Comparison of ENCODE assay signal across 26 mouse cellular contexts in the genomic region with DNA sequence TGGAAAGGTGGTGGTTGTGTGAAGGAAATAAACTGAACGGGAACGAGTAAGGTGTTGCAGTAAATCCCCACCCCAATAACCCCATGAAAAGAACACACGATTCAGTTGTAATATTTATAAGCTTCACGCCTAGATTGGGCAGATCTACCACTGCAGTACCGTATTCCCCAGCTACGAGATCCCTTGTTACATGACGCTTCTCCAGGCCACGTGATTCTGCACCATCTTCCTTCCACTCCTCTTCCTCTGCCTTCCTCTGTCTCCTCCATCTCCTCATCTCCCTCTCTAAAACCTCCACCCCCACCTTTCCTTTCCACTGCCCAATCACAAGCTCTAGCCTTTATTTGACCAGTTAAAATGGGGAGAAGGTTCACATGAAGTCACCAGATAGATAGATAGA. TPM values are rescaled to one million over a fixed set of nuclear protein-coding genes. Genes with fewer than 3 reads are reported as not detected.
A peak's percentile ranks its signal among the peaks of the same experiment; 100 is the strongest.
DNase-seq lines count a peak whose midpoint lies in the region; ATAC-seq and TF ChIP-seq lines count a peak whose summit lies in the region.
"Had no signal": no experiment of that assay in that cellular context is flagged by ENCODE, and none has a peak within 500 bp of the region (broad histone marks: within the 10 kb centered on the region; RNA-seq: fewer than 3 reads in every experiment).

No protein-coding gene starts in this region.

- peak overlapping the region; percentile 80 for H3K27ac ChIP-seq in liver, embryonic 11.5 days (ENCODE audit: low read depth, low read length)
- H3K27ac ChIP-seq in liver, embryonic 12.5 days, result peak overlapping the region; percentile 72
- peak overlapping the region; percentile 82 for H3K27ac ChIP-seq in liver, embryonic 15.5 days (replicated peaks)
- H3K27ac ChIP-seq in layer of hippocampus, adult 2 months, result no peak overlapping the region
- H3K27ac ChIP-seq: forebrain, embryonic 12.5 days; forebrain, embryonic 15.5 days; heart, embryonic 10.5 days; heart, embryonic 13.5 days; hindbrain, embryonic 14.5 days; hindbrain, postnatal 0 days had no signal

- no peaks in the 10 kb centered on the region for H3K27me3 ChIP-seq in liver, embryonic 11.5 days (replicated peaks; ENCODE audit: control insufficient read depth, insufficient read depth, low read length)
- no peaks in the 10 kb centered on the region for H3K27me3 ChIP-seq in liver, embryonic 12.5 days (replicated peaks)
- no peaks in the 10 kb centered on the region for H3K27me3 ChIP-seq in liver, embryonic 15.5 days
- H3K27me3 ChIP-seq: CH12.LX; forebrain, embryonic 12.5 days; forebrain, embryonic 15.5 days; heart, embryonic 13.5 days had no signal

- 0 out of 2 replicates have a peak overlapping the region, but pooled peaks have one; percentile 34 for H3K9ac ChIP-seq in liver, embryonic 11.5 days (ENCODE audit: low read depth, low read length)
- peak overlapping the region; percentile 35; the same call in 1 of the 2 replicates for H3K9ac ChIP-seq in liver, embryonic 12.5 days
- H3K9ac ChIP-seq in liver, embryonic 15.5 days, result no peak overlapping the region; the same call in 1 of the 2 replicates
- H3K9ac ChIP-seq: forebrain, embryonic 12.5 days; forebrain, embryonic 15.5 days; heart, embryonic 13.5 days; hindbrain, embryonic 14.5 days had no signal

- H3K9me3 ChIP-seq in liver, embryonic 11.5 days (ENCODE audit: control insufficient read depth, low read length), result no peaks in the 10 kb centered on the region
- H3K9me3 ChIP-seq in liver, embryonic 12.5 days (replicated peaks), result no peaks in the 10 kb centered on the region
- H3K9me3 ChIP-seq in liver, embryonic 15.5 days (replicated peaks), result no peaks in the 10 kb centered on the region
- H3K9me3 ChIP-seq: forebrain, embryonic 12.5 days; forebrain, embryonic 15.5 days; G1E; heart, embryonic 10.5 days; heart, embryonic 13.5 days had no signal

- no peak for ATAC-seq in liver, embryonic 11.5 days (replicated peaks; ENCODE audit: low FRiP score)
- peak; percentile 6; the same call in 1 of the 2 replicates for ATAC-seq in liver, embryonic 12.5 days
- ATAC-seq in liver, embryonic 15.5 days (ENCODE audit: insufficient read depth), result no peak
- ATAC-seq: forebrain, embryonic 15.5 days; hindbrain, postnatal 0 days had no signal

- no peak overlapping the region for H3K4me3 ChIP-seq in liver, embryonic 11.5 days (ENCODE audit: low read depth, low read length)
- no peak overlapping the region for H3K4me3 ChIP-seq in liver, embryonic 12.5 days
- H3K4me3 ChIP-seq in liver, embryonic 15.5 days (replicated peaks), result no peak overlapping the region
- no peak overlapping the region for H3K4me3 ChIP-seq in layer of hippocampus, adult 2 months
- H3K4me3 ChIP-seq: forebrain, embryonic 12.5 days; forebrain, embryonic 15.5 days; heart, embryonic 10.5 days; heart, embryonic 13.5 days had no signal

- H3K36me3 ChIP-seq in liver, embryonic 11.5 days (ENCODE audit: control insufficient read depth, insufficient read depth, low read length), result no peaks in the 10 kb centered on the region
- no peaks in the 10 kb centered on the region for H3K36me3 ChIP-seq in liver, embryonic 12.5 days
- H3K36me3 ChIP-seq in liver, embryonic 15.5 days (replicated peaks), result no peaks in the 10 kb centered on the region
- H3K36me3 ChIP-seq: forebrain, embryonic 12.5 days; forebrain, embryonic 15.5 days; G1E; heart, embryonic 10.5 days; heart, embryonic 13.5 days had no signal

- H3K4me1 ChIP-seq in liver, embryonic 11.5 days (replicated peaks; ENCODE audit: control insufficient read depth, insufficient read depth, low read length), result peaks cover 27% of the 10 kb centered on the region
- H3K4me1 ChIP-seq in liver, embryonic 12.5 days, result peaks cover 35% of the 10 kb centered on the region
- peaks cover 34% of the 10 kb centered on the region for H3K4me1 ChIP-seq in liver, embryonic 15.5 days (replicated peaks)
- H3K4me1 ChIP-seq: forebrain, embryonic 12.5 days; forebrain, embryonic 15.5 days; heart, embryonic 10.5 days; heart, embryonic 13.5 days had no signal

- WGBS in liver, embryonic 11.5 days, result 71% methylated on average over 8 of the region's 8 CpGs
- 64% methylated on average over 8 of the region's 8 CpGs for WGBS in liver, embryonic 12.5 days (ENCODE audit: insufficient replicate concordance)
- WGBS in liver, embryonic 15.5 days (ENCODE audit: insufficient replicate concordance), result 36% methylated on average over 8 of the region's 8 CpGs

- peak overlapping the region; percentile 31 for H3K4me2 ChIP-seq in liver, embryonic 11.5 days
- peak overlapping the region; percentile 47 for H3K4me2 ChIP-seq in liver, embryonic 12.5 days
- peak overlapping the region; percentile 52 for H3K4me2 ChIP-seq in liver, embryonic 15.5 days
- H3K4me2 ChIP-seq: forebrain, embryonic 12.5 days; forebrain, embryonic 15.5 days; heart, embryonic 13.5 days; hindbrain, embryonic 14.5 days had no signal

- DNase-seq in liver, embryonic 11.5 days (ENCODE audit: low spot score), result no peak
- no peak for DNase-seq in liver
- DNase-seq in layer of hippocampus, adult 2 months (ENCODE audit: low spot score in 2 of 2), result no peak
- no peak for DNase-seq in embryo, embryonic 10.5 days (ENCODE audit: low spot score)
- DNase-seq in lung, postnatal 25 days (ENCODE audit: low spot score), result no peak
- DNase-seq: adrenal gland, adult 2 months; adrenal gland, postnatal 14 days; B cell, adult 2 months; cerebellum, adult 11-12 months; cerebellum, adult 8-10 months; cerebellum, postnatal 10 days; cerebellum, postnatal 36 days; gastrocnemius, postnatal 25 days; heart, adult 18-20 months; heart, postnatal 14 days; heart, postnatal 4 days had no signal

- no peak for TF ChIP-seq CTCF in layer of hippocampus, adult 2 months (conservative IDR thresholded peaks at IDR 0.05)

RNA-seq across cellular contexts. Expression of gene Hdhd5, which starts 25.5 kb away (rescaled TPM):
- polyA plus RNA-seq in liver, embryonic 11.5 days (2014; fragmentation: Nextera tagmentation; extraction: Ambion mirVana), result 19.9 and 20.7 TPM in 2 replicates
- 15.6 and 16.0 TPM in 2 replicates for polyA plus RNA-seq in liver, embryonic 12.5 days (2016; fragmentation: Nextera tagmentation; extraction: Ambion mirVana)
- polyA plus RNA-seq in liver, embryonic 15.5 days (2015; fragmentation: Nextera tagmentation; extraction: Ambion mirVana), result 9.9 and 11.6 TPM in 2 replicates
- total RNA-seq in layer of hippocampus, adult 2 months (2021), result 10 to 100 TPM; 32.3 to 40.2 TPM
